Mouse (Mus musculus) bone marrow, adult 2 months (tissue): Measurements from ENCODE around the gene Pgam2. TPM values are rescaled to one million over a fixed set of nuclear protein-coding genes. Genes with fewer than 3 reads are reported as not detected.
A peak's percentile ranks its signal among the peaks of the same experiment; 100 is the strongest.

Experiments used
- H3K27ac ChIP-seq: fragments of 200-500 bp; 2 replicates; pipeline ENCODE4 v1.5.1; 2012; ENCODE audit warnings: low read depth, mild to moderate bottlenecking, control low read depth, inconsistent platforms, low read length; ENCODE audit not compliant: control insufficient read depth, poor library complexity, insufficient read depth
- H3K4me1 ChIP-seq: fragments of 200-500 bp; 2 replicates; pipeline ENCODE4 v1.6.1; 2011; ENCODE audit warnings: low read length; ENCODE audit not compliant: control insufficient read depth, insufficient read depth
- H3K4me3 ChIP-seq: fragments of 200-500 bp; replicated peaks from 2 replicates; pipeline ENCODE3; 2011; ENCODE audit warnings: mild to moderate bottlenecking, low read depth, low read length, control low read depth; ENCODE audit not compliant: control insufficient read depth
- CTCF ChIP-seq: fragments of 200-500 bp; IDR thresholded peaks from 2 replicates; pipeline ENCODE4 v1.5.1; 2011; ENCODE audit warnings: low read length, control low read depth; ENCODE audit not compliant: control insufficient read depth, insufficient read depth
- POLR2A ChIP-seq: fragments of 200-500 bp; IDR thresholded peaks from 2 replicates; pipeline ENCODE4 v1.6.1; 2011; ENCODE audit warnings: low read depth, mild to moderate bottlenecking, control low read depth, low read length, borderline replicate concordance; ENCODE audit not compliant: control insufficient read depth
- WGBS: fragments of 180-500 bp; shearing (Covaris S2); methylation state at CpG from one replicate; pipeline ENCODE4 v1.1.7; 2018; 5-methylcytosine and 5-hydroxymethylcytosine counted together
- polyA plus RNA-seq: library from polyadenylated mRNA; stranded (reverse); fragments of >200 nt; gene quantifications from 2 replicates; pipeline ENCODE4 v1.2.4, GENCODE M21; 2011; ENCODE audit warnings: low replicate concordance; ENCODE audit not compliant: missing spikeins, insufficient read depth, insufficient read length

Pgam2 gene
- polyA plus RNA-seq, 1 experiment: 8.6 TPM

DNA sequence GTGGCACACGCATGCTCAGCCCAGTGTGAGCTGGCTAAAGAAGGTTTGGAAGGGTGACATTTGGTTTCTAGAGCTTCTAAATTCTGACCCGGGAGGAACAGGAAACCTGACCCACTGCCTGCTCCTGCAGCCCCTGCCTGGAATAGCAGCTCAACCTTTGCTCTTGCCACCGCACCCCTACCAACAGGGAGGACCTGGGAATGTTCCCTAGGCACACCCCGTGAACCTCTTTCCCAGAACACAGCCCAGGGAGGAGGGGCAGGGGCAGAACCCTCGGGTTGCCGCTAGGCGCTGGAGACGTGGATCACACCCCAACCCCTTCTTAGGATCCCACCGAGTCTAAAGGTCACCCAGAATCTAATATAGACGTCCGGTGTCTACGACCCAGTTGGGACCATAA lies 1.5 kb downstream of the Pgam2 start:
- Histone ChIP-seq H3K27ac (no peak overlapping the region), H3K4me1 (no peaks in the 10 kb centered on the region), H3K4me3 (no peak overlapping the region)
- 65% methylated on average over 12 of the region's 12 CpGs for WGBS
- TF ChIP-seq CTCF (no peak), POLR2A (no peak)

DNA sequence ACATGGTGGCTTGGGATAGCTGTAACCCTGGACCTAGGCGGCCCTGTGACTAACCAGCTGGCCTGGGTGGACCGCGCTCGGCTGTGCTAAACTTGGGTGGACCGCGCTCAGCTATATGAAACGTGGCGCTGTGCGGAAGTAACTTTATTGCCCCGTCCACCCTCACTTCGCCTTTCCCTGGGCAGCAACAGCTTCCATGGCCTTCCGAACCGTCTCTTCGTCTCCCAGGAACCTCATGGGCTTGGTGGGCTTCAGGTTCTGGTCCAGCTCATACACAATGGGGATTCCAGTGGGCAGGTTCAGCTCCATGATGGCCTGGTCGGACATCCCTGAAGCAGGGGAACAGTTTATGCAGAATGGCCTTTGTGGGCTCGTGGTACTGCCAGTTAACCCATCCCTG lies 2.0 kb downstream of the Pgam2 start:
- Histone ChIP-seq H3K4me3 (no peak overlapping the region), H3K4me1 (no peaks in the 10 kb centered on the region), H3K27ac (no peak overlapping the region)
- TF ChIP-seq POLR2A: no peak
- TF ChIP-seq CTCF: no peak
- WGBS: 93% methylated on average over 16 of the region's 16 CpGs

DNA sequence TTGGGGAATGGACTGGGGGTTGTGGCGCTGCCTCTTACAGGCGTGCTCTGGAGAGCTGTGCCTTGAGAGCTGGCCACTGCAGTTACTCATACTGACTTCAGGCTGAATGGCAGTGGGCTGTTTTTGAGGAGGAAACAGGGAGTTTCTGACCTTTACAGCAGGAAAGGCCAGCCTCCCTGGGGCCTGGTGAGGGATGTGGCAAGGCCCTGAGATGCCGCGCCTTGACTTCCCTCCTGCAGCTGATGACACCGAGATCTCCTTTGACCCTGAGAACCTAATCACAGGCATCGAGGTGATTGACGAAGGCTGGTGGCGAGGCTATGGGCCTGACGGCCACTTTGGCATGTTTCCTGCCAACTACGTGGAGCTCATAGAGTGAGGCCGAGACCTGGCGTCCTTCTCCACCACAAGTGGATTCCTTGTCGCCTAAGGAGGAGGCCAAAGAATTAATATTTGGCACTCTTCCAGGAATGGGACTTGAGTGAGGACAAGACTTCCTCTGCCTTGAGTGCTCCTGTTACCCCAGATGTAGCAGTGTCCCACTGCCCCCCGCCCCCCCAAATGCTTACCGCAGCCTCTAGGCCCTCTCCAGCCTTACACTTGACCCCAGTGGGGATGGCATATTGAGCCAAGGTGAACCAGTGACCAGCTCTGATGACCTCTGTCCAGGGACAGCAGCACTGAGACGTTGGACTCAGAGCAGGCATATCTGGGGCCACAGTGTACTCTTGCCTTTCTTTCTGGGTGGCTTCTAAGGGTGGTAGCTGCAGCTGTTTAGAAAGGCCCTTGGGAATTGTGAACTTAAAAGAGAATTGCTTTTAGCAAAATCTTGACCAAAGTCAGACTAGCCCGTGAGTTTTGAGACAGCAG lies 3.7 kb downstream of the Pgam2 start:
- 0 out of 2 replicates have a peak, but pooled peaks have one; percentile 16 for TF ChIP-seq POLR2A
- TF ChIP-seq CTCF: no peak
- H3K27ac ChIP-seq: no peak overlapping the region
- H3K4me1 ChIP-seq: no peaks in the 10 kb centered on the region
- WGBS: 83% methylated on average over 17 of the region's 17 CpGs
- H3K4me3 ChIP-seq: no peak overlapping the region

DNA sequence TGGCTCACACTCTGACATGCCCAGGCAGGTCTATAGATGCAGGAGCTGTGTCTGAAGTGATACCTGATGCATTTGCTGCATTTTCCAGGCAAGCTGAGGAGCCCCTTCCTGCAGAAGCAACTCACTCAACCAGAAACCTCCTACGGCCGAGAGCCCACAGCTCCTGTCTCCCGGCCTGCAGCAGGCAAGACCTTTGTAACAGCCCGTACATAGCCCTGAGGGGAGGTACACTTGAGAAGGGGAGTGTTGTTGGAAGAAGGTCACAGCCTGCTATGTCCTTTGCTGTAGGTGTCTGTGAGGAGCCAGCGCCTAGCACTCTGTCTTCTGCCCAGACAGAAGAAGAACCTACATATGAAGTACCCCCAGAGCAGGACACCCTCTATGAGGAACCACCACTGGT lies 5.6 kb downstream of the Pgam2 start:
- H3K4me1 ChIP-seq: no peaks in the 10 kb centered on the region
- TF ChIP-seq POLR2A: no peak
- no peak for TF ChIP-seq CTCF
- H3K27ac ChIP-seq: no peak overlapping the region
- WGBS: 90% methylated on average over 5 of the region's 5 CpGs
- no peak overlapping the region for H3K4me3 ChIP-seq

DNA sequence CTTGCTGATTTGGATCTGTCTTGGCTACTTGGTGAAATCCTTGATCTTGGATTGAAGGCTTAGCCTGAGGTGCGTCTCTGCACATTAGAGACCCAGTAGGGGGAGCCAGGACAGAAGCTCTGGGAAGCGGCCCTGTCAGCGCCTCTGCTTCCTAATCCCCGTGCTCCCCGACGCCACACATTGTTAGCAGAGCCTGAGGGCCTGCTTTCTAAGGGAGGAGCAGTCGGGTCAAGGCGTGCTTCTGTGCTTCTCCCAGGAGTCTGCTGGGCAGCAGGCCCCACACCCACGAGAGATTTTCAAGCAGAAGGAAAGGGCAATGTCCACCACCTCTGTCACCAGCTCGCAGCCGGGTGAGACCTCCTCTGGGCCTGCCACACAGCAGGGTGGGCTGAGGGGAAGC lies 6.2 kb downstream of the Pgam2 start:
- Histone ChIP-seq H3K27ac (no peak overlapping the region), H3K4me3 (no peak overlapping the region), H3K4me1 (no peaks in the 10 kb centered on the region)
- TF ChIP-seq POLR2A: no peak
- no peak for TF ChIP-seq CTCF
- 90% methylated on average over 11 of the region's 11 CpGs for WGBS

DNA sequence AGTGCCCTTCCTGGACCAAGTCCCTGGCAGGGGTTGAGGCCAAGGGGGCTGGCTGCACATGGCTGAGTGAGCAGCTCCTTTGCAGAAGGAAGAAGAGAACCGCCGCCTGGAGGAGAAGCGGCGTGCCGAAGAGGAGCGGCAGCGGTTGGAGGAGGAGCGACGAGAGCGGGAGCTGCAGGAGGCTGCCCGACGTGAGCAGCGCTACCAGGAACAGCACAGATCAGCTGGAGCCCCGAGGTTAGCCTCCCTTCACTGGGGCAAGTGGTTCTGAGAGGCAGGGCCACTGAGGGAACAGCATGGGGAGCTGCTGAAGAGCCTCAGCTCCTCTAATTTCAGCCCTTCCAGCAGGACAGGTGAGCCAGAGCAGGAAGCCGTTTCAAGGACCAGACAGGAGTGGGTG lies 6.6 kb downstream of the Pgam2 start:
- 91% methylated on average over 15 of the region's 15 CpGs for WGBS
- no peak overlapping the region for H3K4me3 ChIP-seq
- TF ChIP-seq POLR2A (no peak), CTCF (no peak)
- no peak overlapping the region for H3K27ac ChIP-seq
- H3K4me1 ChIP-seq: peaks cover 2% of the 10 kb centered on the region; the same call in 1 of the 2 replicates

DNA sequence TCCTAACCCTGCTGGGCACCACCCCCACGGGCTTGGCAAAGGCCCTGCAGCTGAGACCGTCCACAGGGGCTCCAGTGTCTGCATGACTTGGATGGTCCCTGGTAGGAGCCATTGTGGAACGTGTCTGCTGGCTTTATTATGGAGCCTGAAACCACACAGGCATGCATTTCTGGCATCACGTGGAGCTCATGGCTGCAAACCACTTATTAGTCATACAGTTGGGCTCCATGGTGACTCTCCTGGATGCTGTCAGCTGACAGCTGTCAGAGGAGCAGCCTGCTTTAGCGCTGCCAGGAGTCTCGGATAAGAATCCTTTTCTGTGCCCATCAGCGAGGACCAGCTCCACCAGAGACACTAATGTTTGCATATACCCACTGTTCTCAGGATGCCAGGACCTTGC lies 7.8 kb downstream of the Pgam2 start:
- TF ChIP-seq CTCF (no peak), POLR2A (no peak)

DNA sequence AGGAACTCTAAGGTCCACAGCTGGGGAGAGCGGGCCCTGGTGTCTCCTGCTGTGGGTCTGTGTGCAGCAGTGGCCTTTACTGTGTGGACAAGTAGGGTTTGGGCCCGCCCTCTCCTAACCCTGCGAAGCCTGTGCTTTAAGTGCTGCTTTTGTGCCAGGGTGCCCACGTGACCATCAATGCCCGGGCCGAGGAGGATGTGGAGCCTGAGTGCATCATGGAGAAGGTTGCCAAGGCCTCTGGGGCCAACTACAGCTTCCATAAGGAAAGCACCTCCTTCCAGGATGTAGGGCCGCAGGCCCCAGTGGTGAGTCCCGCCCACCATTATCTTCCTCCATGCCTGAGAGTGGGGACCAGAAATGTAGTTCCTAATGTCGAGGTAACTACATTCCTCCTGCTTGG lies 8.2 kb downstream of the Pgam2 start:
- Histone ChIP-seq H3K4me1 (peaks cover 2% of the 10 kb centered on the region; the same call in 1 of the 2 replicates), H3K4me3 (no peak overlapping the region), H3K27ac (no peak overlapping the region)
- WGBS: 90% methylated on average over 9 of the region's 9 CpGs
- TF ChIP-seq CTCF (no peak), POLR2A (no peak)

More for the DNA sequence above, 7.8 kb downstream of the Pgam2 start:
- H3K27ac ChIP-seq: no peak overlapping the region
- H3K4me1 ChIP-seq: peaks cover 2% of the 10 kb centered on the region; the same call in 1 of the 2 replicates
- H3K4me3 ChIP-seq: no peak overlapping the region
- WGBS: 89% methylated on average over 7 of the region's 7 CpGs
